Mouse (Mus musculus): Measurements from ENCODE around the gene Gm20538.

Gm20538 gene

GRCm38 (mm10) chr19:44552731-44553130 is at the start of gene Gm20538:
Gm20538 (minus strand) TSS chr19:44552831.
- DNase-seq = no peak

DNA sequence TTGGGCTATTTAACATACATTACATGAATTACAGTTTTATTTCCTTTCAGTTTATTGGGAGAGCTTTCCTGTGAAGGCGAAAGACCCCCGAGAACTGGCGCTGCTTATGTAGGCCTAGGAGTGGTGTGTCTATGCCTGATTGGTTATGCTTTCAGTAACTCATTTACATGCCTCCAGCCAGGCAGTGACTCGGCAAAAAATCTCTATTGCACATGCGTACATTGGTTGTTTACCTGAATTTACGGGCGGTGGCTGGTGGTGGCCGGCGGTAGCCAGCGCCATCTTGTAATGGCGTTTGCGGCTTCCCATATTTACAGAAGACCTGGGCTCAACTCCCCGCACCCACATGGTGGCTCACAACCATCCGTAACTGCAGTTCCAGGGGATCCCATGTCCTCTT is 41.5 kb upstream of the Gm20538 start:
- no peak for DNase-seq

GRCm38 (mm10) chr19:44591638-44592037 is 39.0 kb upstream of the Gm20538 start:
- no peak for DNase-seq

- no peak for DNase-seq
Measured at GRCm38 (mm10) chr19:44590992-44591391, 38.4 kb upstream of the Gm20538 start.

GRCm38 (mm10) chr19:44589591-44590223 is 37.1 kb upstream of the Gm20538 start:
- DNase-seq = no peak

- DNase-seq = no peak
Measured at GRCm38 (mm10) chr19:44588036-44588435, 35.4 kb upstream of the Gm20538 start.

- peak; percentile 81 for DNase-seq
Measured at GRCm38 (mm10) chr19:44582638-44583309, 30.1 kb upstream of the Gm20538 start.

- no peak for DNase-seq
Measured at GRCm38 (mm10) chr19:44582103-44582502, 29.5 kb upstream of the Gm20538 start.

DNA sequence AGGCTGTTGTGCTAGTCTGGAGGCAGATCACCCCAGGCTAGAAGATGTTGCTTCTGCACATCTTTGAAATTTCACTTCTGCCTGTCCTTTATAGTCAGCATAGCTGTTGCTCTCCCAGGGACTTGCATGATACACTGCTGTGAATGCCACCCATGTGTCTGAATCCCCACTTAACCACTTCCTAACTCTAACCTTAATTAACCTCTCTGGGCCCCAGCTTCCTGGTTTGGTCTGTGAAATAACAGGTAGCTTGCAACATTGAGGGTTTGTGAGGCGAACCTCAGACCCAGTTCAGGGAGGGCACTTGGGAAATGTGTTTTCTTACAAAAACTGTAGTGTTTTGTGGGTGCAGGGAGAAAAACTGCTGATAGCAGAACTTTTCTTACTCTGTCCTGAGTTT is 25.4 kb upstream of the Gm20538 start:
- DNase-seq = no peak

DNA sequence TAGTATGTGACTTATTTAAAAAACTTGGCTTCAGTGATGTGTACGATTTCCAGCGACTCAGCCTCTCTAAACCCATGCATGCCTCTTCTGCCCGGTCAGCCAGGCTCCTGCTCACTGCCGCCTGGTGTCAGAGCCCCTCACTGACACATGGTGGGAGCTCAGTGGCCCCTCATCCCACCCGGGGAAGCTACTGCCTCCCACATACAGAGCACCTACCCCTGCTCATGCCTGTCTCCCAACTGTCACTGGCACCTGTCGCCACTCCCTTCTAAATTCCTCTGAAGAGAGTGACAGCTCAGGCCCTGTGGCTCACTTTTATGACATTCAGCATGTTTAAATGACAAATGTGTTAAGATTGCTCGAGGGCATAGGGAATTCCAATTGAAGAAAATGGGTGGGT is 23.6 kb upstream of the Gm20538 start:
- no peak for DNase-seq

GRCm38 (mm10) chr19:44567763-44568162 is 15.1 kb upstream of the Gm20538 start:
- no peak for DNase-seq

- no peak for DNase-seq
Measured at GRCm38 (mm10) chr19:44564006-44564405, 11.4 kb upstream of the Gm20538 start.

DNA sequence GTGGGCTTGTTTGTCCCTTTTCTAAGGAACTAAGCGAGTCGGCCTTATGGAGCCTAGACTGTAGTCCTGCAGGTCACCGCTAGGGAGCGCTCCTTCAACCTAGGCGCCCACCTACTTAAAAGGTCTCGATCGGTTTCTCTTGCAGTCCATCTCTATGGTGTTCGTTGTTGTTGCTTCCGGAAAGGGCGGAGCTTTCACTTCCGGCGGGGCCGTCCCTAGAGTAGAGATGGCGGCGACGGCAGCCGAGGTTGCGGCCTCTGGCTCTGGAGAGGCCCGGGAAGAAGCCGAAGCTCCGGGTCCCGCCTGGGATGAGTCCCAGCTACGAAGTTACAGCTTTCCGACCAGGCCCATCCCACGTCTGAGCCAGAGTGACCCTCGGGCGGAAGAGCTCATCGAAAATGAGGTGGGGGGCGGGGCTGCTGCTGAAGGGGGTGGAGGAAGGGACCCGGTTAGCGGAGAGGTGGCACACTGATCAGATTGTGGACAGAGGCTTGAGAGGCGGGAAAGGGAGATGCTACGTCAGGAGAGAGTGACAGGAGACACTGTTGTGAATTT is 10.1 kb upstream of the Gm20538 start, which contains the start of gene Hif1an:
Hif1an (plus strand) TSS at position 199 of the 555 bp plus-strand sequence.
- peak; percentile 94 for DNase-seq

- peak; percentile 94 for DNase-seq
Measured at GRCm38 (mm10) chr19:44554861-44555590, 2.4 kb upstream of the Gm20538 start, which contains the start of gene Ndufb8. Ndufb8 (minus strand) TSS chr19:44555440.

DNA sequence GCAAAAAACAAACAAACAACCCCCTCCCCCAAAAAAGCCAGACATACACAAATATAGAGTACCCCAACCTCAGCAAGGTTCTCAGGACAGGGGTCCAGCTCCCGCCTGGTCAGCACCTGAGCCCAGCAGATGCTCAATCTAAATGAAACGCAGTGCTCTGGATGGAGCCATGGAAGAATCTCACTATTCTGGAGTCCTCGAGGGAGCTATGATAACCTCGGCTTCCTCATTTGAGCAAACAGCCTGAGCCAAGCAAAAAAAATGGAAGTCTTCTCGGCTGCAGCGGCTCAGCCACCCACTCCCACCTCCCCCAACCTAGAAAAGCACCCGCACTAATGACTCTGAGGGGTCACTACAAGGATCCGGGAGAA is 1.8 kb upstream of the Gm20538 start:
- no peak for DNase-seq

- DNase-seq = no peak
Measured at GRCm38 (mm10) chr19:44553286-44553685, 655 bp upstream of the Gm20538 start.

- peak; percentile 30 for DNase-seq
Measured at GRCm38 (mm10) chr19:44545321-44546041, 7.2 kb downstream of the Gm20538 start, which contains the start of gene Sec31b. Sec31b (minus strand) TSS chr19:44545864.

DNA sequence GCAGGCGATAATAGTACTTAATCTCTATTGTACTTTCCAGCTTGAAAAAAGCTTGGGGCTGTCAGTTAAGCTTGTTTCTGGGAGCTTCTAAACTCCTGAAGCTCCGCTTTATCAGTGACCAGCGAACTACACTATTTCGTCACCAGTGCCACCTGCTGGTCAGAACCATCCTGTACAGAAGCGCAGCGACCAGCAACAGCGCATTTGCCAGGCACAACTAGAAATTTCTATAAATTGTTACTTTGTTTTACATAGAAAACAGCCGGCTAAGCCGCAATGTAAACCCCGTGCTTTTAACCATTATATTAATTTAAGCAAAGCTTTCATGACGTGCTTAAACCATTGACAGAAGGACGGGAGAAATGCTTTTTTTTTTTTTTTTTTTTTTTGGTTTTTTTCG is 7.9 kb downstream of the Gm20538 start:
- DNase-seq = peak; percentile 53

GRCm38 (mm10) chr19:44544372-44544771 is 8.3 kb downstream of the Gm20538 start:
- no peak for DNase-seq

DNA sequence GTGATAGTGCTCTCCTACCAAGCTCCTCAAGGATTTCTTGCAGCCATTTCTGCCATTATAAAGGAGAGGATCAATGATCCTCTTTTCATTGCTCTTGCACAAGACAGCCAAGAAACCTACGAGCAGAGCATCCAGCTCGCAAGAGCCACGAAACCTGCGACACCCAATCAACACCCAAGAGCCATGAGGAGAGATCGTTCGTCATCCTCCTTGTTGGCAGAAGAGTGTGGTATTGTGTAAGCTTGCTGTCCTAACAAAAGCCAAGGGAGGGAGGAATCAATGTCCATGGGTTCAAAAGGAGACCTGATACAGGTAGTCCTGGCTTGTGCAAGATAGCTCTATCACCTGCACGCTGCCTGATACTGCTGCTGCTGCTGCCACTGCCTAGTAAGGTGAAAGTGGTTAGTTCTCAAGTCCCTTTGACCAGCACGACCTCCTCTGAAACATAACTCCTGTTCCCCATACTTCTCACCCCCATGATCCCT is 9.9 kb downstream of the Gm20538 start:
- no peak for DNase-seq

DNA sequence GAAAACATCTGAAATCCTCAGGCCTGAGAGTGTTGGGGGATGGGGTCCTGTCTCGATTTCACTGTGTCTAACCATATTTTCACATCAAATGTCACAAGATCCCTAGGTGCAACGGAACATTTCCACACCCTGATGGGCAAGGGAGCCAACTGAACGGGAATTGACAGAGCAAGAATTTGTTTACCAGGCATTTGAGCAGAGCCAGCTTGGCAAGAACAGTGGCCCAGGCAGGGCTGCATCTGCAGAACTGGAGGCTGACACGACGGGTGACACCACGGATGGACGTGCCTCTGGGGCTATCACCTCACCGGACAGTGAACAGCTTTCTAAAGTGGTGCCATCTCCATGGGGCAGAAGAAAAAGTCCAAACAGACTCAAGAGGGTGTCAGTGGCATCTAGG is 15.2 kb downstream of the Gm20538 start:
- DNase-seq = no peak

DNA sequence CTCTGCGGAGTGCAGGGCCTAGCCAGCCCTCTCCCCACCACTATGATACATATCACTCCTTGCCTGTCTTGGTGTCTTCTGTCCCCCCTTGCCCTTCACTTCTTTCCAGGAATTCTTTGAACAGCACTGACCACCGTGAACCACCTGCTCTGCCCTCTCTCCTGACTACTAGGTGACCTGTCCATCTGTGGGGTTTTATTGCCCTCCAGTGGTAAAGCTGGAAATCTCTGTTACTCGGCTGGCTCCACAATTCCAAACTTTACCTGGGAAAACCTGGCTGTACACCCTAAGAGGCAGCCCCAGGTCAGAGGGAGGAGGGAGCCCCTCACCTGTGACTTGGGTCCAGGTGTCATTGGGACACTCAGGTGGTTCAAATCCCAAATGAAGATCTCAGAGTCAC is 17.3 kb downstream of the Gm20538 start:
- no peak for DNase-seq

- no peak for DNase-seq
Measured at GRCm38 (mm10) chr19:44530018-44530417, 22.6 kb downstream of the Gm20538 start.
